Mouse (Mus musculus): ENCODE data around the gene Dctn1. TPM values are rescaled to one million over a fixed set of nuclear protein-coding genes. Genes with fewer than 3 reads are reported as not detected.
"Not testable (repeated sequence)": the region's sequence is repeated elsewhere in the genome, so short reads cannot be mapped to it uniquely, and the experiment has no call there.

Dctn1 gene
- polyA plus RNA-seq, 1 experiment from 2014 or later, result 90.3 TPM

DNA sequence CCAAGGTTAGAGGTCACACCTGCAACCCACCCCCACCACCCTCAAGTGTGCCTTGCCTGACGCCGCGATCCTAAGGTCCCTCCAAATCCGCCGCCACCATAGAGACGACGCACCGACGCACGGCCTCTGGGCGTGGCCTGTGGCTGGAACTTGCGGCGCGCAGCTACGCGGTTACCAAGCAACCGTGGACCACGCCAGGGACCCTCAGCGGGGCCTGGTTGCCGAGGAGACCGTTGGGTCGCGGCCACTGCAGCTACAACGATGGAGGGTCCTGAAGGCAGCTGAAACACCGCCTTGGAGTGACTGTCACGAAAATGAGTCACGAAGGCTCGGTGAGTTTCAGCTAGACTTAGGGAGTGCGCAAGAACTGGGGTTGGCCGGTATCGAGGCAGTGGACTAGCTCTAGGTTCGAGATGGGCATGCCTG lies 9.4 kb upstream of the Dctn1 start, which contains the start of the genes Wdr54 and 1700003E16Rik:
TSS of gene Wdr54 (minus strand) at position 139 of the 426 bp plus-strand sequence.
TSS of gene 1700003E16Rik (plus strand) at position 146 of the 426 bp plus-strand sequence.
- Histone ChIP-seq H3K36me3 (peaks cover 23% of the 10 kb centered on the region), H3K9me3 (no peaks in the 10 kb centered on the region), H3K9ac (peak within 1 kb of the TSS; percentile 35), H3K4me3 (peak within 1 kb of the TSS; percentile 51), H3K27me3 (peaks cover 15% of the 10 kb centered on the region), H3K4me2 (peak within 1 kb of the TSS; percentile 86), H3K4me1 (peaks cover 21% of the 10 kb centered on the region), H3K27ac (no peak within 1 kb of the TSS)
- ATAC-seq (ENCODE audit: insufficient number of reproducible peaks, low FRiP score, low TSS enrichment, low read depth), result peak; percentile 80
- WGBS, result 2% methylated on average over 32 of the region's 32 CpGs

DNA sequence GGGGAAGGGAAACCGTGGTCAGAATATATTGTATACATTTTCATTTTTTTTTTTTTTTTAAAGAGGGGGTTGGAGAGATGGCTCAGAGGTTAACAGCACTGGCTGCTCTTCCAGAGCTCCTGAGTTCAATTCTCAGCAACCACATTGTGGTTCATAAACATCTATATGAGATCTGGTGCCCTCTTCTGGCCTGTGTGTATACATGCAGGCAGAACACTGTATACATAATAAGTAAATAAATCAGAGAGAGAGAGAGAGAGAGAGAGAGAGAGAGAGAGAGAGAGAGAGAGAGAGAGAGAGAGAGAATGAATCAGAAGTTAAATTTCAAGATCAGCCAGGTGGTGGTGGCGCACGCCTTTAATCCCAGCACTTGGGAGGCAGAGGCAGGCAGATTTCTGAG lies 6.3 kb upstream of the Dctn1 start:
- H3K4me3 ChIP-seq; H3K9ac ChIP-seq; ATAC-seq (ENCODE audit: insufficient number of reproducible peaks, low FRiP score, low TSS enrichment, low read depth); H3K4me2 ChIP-seq; H3K9me3 ChIP-seq; H3K36me3 ChIP-seq; H3K27ac ChIP-seq: not testable (repeated sequence)
- Histone ChIP-seq H3K27me3 (peaks cover 29% of the 10 kb centered on the region), H3K4me1 (peaks cover 36% of the 10 kb centered on the region)
- 34% methylated on average over 3 of the region's 3 CpGs for WGBS

DNA sequence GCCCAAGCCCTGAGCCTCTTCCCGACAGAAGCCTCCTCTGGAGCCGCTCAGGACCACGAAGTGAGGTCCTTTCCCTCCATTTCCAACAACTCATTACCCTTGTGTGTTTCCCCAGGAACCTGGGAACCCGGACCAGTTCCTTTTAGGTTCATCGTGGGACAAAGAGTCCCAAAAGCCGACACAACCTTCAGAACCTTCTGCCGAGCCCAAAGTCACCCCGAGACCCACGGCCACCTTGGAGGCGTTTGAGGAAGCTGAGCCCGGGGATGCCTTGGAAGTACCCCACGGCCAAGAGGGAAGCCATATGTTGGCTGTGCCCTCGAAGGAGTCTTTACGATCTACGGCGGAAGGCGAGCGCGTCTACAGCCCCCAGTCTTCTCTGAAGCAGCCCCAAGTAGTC lies 4.3 kb upstream of the Dctn1 start:
- peaks cover 29% of the 10 kb centered on the region for H3K4me1 ChIP-seq
- 7% methylated on average over 19 of the region's 19 CpGs for WGBS
- H3K27ac ChIP-seq, result no peak overlapping the region
- peak overlapping the region; percentile 84 for H3K4me2 ChIP-seq
- H3K4me3 ChIP-seq, result peak overlapping the region; percentile 46
- H3K36me3 ChIP-seq, result no peaks in the 10 kb centered on the region
- H3K27me3 ChIP-seq, result peaks cover 29% of the 10 kb centered on the region
- no peaks in the 10 kb centered on the region for H3K9me3 ChIP-seq
- ATAC-seq (ENCODE audit: insufficient number of reproducible peaks, low FRiP score, low TSS enrichment, low read depth), result no peak
- peak overlapping the region; percentile 45 for H3K9ac ChIP-seq

DNA sequence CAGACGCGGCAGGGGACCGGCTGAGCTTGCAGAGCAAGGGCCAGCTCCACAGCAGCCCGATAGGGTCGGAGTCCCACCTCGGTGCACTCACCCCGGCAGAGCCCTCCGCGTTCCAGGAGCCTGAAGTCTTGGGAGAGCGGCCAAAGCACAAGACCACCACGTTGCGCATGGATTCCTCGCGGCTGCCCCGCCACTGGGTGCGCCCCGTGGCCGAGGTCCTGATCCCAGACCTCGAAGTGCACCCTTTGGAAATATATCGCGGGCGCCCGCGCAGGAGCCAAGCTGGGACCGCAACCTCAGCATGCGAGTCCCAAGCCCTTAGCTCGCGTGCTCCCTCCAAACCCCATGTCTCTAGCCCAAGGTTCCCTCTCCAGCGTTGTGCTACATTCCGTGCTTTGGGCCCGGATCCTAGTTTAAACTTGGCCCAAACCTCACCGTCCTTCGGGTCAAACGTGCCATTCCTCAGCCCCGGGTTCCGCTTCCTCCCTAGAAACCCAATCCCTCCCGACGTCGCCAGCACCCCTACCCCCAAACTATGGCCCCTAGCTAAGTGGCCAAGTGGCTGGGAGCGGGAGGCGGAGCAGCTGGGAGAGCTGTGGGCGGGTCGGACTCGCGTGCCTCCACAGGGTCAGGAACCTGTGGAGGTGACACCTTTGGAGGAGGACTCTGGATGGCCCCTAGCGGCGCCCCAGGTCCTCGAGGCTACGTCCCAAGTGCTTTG lies 3.6 kb upstream of the Dctn1 start:
- Histone ChIP-seq H3K4me3 (peak overlapping the region; percentile 46), H3K27ac (no peak overlapping the region), H3K4me1 (peaks cover 34% of the 10 kb centered on the region), H3K27me3 (peaks cover 29% of the 10 kb centered on the region), H3K9me3 (no peaks in the 10 kb centered on the region), H3K9ac (peak overlapping the region; percentile 45), H3K36me3 (no peaks in the 10 kb centered on the region), H3K4me2 (peak overlapping the region; percentile 84)
- 1% methylated on average over 49 of the region's 49 CpGs for WGBS
- ATAC-seq (ENCODE audit: insufficient number of reproducible peaks, low FRiP score, low TSS enrichment, low read depth), result no peak

DNA sequence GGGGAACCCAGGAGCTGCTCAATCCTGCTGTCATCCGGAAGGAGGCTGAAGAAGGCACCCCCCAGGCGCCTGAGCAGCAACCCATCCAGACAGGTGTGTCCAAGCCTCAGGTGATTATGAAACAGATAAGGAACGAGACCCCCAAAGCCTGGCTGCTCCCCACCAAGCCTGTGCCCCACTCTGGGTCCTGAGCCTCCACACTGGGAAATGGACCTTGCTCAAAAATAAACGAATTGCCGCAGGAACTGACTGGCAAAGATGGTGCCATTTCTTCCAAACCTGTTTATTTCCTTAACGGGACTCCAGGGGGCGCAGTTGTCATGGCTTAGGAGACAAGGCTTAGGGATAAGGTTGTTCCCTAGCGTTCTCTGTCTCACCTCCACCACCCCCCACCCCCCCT lies 3.0 kb upstream of the Dctn1 start:
- peak overlapping the region; percentile 46 for H3K4me3 ChIP-seq
- no peaks in the 10 kb centered on the region for H3K36me3 ChIP-seq
- H3K9me3 ChIP-seq, result no peaks in the 10 kb centered on the region
- H3K27me3 ChIP-seq, result peaks cover 29% of the 10 kb centered on the region
- H3K27ac ChIP-seq, result no peak overlapping the region
- H3K4me2 ChIP-seq, result peak overlapping the region; percentile 84
- H3K4me1 ChIP-seq, result peaks cover 38% of the 10 kb centered on the region
- ATAC-seq (ENCODE audit: insufficient number of reproducible peaks, low FRiP score, low TSS enrichment, low read depth), result no peak
- H3K9ac ChIP-seq, result peak overlapping the region; percentile 45
- WGBS, result 2% methylated on average over 8 of the region's 8 CpGs

DNA sequence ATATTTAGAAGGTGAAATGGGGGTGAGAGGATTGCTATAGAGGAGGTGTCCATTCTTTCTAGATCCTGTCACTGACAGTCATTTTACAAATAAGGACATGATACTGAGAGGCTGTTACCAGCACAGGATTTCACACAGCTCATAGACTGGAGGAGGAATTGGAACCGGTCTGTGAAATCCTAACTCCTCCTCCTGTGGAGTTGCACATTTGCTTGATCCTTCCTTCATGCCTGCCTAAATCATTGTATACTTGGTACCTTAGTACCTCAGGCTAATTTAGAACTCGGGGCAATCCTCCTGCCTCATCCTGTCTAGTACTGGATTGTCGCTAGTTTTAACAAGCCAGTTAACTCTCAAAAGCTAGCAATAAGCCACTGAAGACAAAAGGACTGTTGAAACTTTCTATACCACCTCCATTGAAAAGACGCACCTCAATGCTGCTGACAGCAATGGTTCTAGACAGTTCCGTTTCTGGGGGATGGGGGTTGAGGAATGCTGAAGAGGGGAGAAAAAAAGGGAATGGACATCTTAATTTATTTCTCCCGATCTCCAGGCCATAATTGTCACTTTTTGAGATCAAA lies 604 bp upstream of the Dctn1 start:
- Histone ChIP-seq H3K36me3 (no peaks in the 10 kb centered on the region), H3K27ac (peak overlapping the region; percentile 86), H3K4me1 (peaks cover 46% of the 10 kb centered on the region), H3K4me3 (peak overlapping the region; percentile 87), H3K9me3 (no peaks in the 10 kb centered on the region), H3K27me3 (peaks cover 26% of the 10 kb centered on the region), H3K9ac (peak overlapping the region; percentile 89; the same call in 1 of the 2 replicates), H3K4me2 (peak overlapping the region; percentile 65)
- 5% methylated on average over 6 of the region's 6 CpGs for WGBS
- no peak; the same call in 1 of the 2 replicates for ATAC-seq (ENCODE audit: insufficient number of reproducible peaks, low FRiP score, low TSS enrichment, low read depth)

DNA sequence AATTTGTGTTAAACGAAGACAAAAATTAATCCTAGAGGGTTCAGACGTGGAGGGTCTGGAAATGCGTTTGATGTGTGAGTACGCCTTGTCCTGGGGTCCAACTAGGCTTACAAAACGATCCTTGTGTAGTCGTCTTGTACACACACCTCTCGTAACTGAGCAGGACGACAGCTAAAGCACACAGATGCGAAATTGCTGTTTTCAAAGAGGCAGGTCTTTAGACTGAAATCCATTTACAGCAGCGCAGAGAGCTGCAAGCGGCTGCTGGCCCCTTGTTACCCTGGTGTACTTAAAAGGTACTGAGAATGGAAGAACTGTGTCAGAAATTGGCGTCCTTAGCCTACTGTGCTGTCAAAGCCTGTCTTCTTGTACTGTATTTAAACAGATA lies 517 bp downstream of the Dctn1 start:
- no peak for ATAC-seq (ENCODE audit: insufficient number of reproducible peaks, low FRiP score, low TSS enrichment, low read depth)
- H3K4me3 ChIP-seq, result peak overlapping the region; percentile 87
- H3K27ac ChIP-seq, result peak overlapping the region; percentile 86
- WGBS, result under 1% methylated on average over 12 of the region's 12 CpGs
- H3K36me3 ChIP-seq, result no peaks in the 10 kb centered on the region
- H3K9me3 ChIP-seq, result no peaks in the 10 kb centered on the region
- H3K4me2 ChIP-seq, result peak overlapping the region; percentile 65
- peak overlapping the region; percentile 89 for H3K9ac ChIP-seq
- H3K4me1 ChIP-seq, result peaks cover 42% of the 10 kb centered on the region
- H3K27me3 ChIP-seq, result peaks cover 15% of the 10 kb centered on the region

DNA sequence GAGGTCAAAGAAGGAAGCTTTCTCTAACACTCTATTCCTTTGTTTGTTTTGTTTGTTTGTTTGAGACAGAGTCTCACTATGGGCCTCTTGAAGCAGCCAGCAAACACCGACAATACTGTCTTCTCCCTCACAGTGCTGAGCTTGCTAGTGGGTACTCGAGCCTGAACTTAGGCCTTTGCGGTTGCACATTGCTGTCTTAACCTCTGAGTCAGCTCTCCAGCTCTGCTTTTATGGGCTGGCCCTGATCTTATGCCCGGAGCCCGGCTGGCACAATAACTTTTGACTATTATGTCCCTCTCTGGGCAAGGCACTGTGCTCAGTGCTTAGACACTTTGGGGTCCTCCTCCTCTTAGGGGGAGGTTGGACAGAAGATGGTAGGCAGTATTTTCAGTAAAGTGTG lies 4.2 kb downstream of the Dctn1 start:
- Histone ChIP-seq H3K36me3 (no peaks in the 10 kb centered on the region), H3K27ac (no peak overlapping the region), H3K27me3 (no peaks in the 10 kb centered on the region), H3K9ac (no peak overlapping the region), H3K9me3 (no peaks in the 10 kb centered on the region), H3K4me1 (peaks cover 25% of the 10 kb centered on the region), H3K4me2 (no peak overlapping the region), H3K4me3 (no peak overlapping the region)
- 75% methylated on average over 5 of the region's 5 CpGs for WGBS
- no peak for ATAC-seq (ENCODE audit: insufficient number of reproducible peaks, low FRiP score, low TSS enrichment, low read depth)

DNA sequence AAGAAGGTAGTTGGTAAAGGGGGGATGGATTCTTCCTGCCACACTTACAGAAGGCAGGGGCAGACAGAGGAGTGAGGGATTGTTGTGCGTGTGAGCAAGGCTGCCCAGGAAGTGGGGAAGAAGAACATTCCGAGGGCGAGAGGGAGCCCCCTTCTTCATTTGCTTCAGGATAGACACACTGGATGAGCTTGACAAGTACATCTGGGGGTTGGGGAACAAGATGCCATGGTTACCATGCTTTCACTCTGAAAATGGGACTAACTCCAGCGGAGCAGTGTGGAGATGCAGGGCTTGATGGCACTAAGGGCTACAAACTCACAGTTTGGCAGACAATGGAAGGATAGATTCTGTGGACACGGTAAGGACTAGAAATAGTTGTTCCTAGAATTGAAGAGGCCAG lies 5.3 kb downstream of the Dctn1 start:
- no peak overlapping the region for H3K27ac ChIP-seq
- no peaks in the 10 kb centered on the region for H3K27me3 ChIP-seq
- H3K4me2 ChIP-seq, result no peak overlapping the region
- H3K36me3 ChIP-seq, result peaks cover 5% of the 10 kb centered on the region; the same call in 1 of the 2 replicates
- ATAC-seq (ENCODE audit: insufficient number of reproducible peaks, low FRiP score, low TSS enrichment, low read depth), result no peak
- no peak overlapping the region for H3K4me3 ChIP-seq
- no peak overlapping the region for H3K9ac ChIP-seq
- H3K9me3 ChIP-seq, result no peaks in the 10 kb centered on the region
- 81% methylated on average over 5 of the region's 5 CpGs for WGBS
- H3K4me1 ChIP-seq, result peaks cover 21% of the 10 kb centered on the region

DNA sequence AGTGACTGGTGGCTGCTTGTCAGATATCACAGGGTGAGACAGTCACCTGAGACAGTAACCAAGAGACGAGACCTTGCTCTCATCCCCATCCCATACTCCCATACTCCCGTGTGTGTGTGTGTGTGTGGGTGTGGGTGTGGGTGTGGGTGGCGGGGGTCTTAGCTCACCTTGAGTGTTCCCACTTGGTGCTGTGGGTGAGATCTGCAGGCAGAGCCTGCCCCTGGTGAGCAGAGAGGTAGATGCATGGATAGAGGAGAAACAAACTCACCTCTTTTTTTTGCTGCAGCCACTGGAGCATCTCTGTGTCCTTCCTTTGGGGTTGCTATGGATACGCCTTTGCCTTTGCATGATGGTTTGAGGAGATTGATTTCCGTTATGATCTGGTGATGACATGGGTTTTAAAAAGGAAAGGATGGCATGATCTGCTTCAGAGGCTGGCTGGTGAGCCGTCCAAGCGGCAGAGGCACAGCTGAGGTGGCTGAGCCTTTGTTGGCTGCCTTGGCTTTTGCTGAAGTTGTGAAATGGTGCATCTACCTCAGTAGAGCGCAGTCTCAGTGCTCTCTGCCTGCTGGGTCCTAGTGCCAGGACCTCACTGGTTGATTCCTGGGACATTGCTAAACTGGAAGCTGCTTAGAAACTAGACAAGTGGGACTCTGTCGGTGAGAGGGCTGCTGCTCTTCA lies 6.7 kb downstream of the Dctn1 start:
- Histone ChIP-seq H3K27ac (no peak overlapping the region), H3K9me3 (no peaks in the 10 kb centered on the region), H3K4me1 (peaks cover 9% of the 10 kb centered on the region; the same call in 1 of the 2 replicates), H3K9ac (no peak overlapping the region), H3K4me3 (no peak overlapping the region), H3K36me3 (peaks cover 13% of the 10 kb centered on the region; the same call in 1 of the 2 replicates), H3K4me2 (no peak overlapping the region), H3K27me3 (no peaks in the 10 kb centered on the region)
- WGBS, result 68% methylated on average over 9 of the region's 9 CpGs
- no peak for ATAC-seq (ENCODE audit: insufficient number of reproducible peaks, low FRiP score, low TSS enrichment, low read depth)

DNA sequence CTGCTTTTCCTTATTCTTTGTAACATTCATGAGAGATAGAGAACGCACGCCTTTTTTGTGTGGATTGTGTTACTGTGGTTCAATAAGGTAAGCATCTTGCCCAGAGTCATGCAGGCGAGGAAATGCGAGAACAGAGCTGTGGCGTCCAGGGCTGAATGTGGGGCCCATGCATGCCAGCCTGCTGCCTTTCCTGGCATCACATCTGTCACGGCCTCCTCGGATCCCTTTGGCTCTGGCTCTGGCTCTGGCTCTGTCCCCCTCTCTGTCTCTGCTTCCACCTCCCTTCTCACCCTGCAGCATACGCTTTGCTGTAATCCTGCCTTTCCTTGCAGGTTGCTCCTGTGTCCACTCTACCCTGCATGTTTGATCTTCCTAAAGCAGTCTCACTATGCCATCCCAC lies 10.3 kb downstream of the Dctn1 start:
- Histone ChIP-seq H3K4me2 (no peak overlapping the region), H3K27me3 (no peaks in the 10 kb centered on the region), H3K9ac (no peak overlapping the region), H3K4me1 (peaks cover 13% of the 10 kb centered on the region), H3K27ac (no peak overlapping the region), H3K36me3 (peaks cover 13% of the 10 kb centered on the region; the same call in 1 of the 2 replicates), H3K4me3 (no peak overlapping the region), H3K9me3 (no peaks in the 10 kb centered on the region)
- 85% methylated on average over 8 of the region's 8 CpGs for WGBS
- ATAC-seq (ENCODE audit: insufficient number of reproducible peaks, low FRiP score, low TSS enrichment, low read depth), result no peak
